Mouse (Mus musculus) c-Kit-positive CD71-negative TER-119-negative erythroid progenitor cells, embryonic 14.5 days (primary cell): Measurements from ENCODE around the gene Atg14.

Experiments
- DNase-seq: peaks from one replicate; pipeline ENCODE4 v3.0.0-alpha.2; 2013; ENCODE audit warnings: low read depth

The Atg14 gene

DNA sequence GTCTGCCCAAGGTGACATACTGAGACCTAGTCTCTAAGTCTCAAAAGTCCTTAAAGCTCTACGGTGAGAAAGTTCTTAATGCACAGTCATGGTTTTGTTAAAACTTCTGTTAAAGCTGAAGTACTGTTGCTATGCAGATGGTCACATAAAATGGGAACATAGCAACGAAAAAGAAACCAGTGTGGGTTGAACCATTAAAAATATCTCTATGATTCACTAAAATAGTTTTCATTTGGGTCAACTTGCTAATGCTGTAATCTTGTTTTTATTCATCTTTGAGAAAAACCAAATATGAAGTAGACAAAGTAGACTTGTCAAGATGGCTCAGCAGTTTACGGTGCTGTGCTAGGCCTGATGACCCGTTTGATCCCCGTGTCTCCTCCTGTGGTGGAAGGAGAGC lies 63.8 kb downstream of the Atg14 start:
- DNase-seq, result no peak

DNA sequence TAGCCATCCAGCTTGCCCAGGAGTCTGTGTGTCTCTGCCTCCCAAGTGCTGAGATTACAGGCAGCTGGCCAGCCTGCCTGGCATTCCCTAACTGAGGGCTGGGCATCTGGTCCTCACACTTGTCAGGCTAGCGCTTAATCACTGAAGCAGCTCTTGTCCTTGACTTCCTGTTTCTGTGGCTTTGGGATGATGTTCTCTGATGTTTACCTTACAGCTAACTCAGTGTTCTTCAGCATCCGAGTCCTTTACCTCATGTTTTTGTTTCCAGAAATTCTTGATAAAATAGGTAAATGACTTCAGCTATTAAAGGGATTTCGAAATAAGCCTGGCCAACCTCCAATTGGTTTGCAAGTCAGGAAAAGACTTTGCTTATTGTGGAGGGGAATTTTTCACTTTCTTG lies 66.4 kb downstream of the Atg14 start:
- DNase-seq, result no peak

DNA sequence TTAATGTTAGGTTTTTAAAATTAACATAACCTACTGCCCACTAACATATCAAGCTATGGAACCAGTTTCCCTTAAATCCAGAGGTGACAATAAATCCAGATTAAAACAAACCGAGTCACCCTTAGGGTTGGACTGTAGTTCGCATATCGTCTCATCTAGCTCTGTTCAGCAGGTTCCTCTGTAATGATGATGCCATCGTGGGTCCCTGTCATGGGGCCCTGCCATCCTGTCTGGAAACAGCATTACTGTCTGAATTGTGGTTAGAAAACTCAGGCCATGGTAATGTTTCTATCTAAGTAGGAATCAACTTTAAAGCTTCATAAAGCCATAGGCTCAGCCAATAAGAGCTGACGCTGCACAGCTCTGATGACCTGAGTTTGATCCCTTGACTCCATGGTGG lies 71.8 kb downstream of the Atg14 start:
- DNase-seq, result no peak

GRCm38 (mm10) chr14:47497166-47497565 lies 73.3 kb downstream of the Atg14 start:
- no peak for DNase-seq

DNA sequence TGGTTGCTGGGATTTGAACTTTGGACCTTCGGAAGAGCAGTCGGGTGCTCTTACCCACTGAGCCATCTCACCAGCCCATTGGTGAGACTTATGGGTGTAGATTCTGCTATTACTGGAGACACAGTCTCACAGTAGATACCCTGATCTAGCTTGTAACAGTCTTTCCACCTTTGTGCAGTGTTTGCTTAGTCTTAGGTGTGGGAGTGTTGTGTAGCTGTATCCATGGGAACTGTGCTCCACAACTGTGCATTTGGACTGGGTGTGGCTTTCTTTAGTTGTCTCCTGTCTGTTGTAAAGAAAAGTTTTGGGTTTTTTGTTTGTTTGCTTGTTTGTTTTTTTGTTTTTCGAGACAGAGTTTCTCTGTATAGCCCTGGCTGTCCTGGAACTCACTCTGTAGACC lies 74.5 kb downstream of the Atg14 start:
- DNase-seq, result no peak

DNA sequence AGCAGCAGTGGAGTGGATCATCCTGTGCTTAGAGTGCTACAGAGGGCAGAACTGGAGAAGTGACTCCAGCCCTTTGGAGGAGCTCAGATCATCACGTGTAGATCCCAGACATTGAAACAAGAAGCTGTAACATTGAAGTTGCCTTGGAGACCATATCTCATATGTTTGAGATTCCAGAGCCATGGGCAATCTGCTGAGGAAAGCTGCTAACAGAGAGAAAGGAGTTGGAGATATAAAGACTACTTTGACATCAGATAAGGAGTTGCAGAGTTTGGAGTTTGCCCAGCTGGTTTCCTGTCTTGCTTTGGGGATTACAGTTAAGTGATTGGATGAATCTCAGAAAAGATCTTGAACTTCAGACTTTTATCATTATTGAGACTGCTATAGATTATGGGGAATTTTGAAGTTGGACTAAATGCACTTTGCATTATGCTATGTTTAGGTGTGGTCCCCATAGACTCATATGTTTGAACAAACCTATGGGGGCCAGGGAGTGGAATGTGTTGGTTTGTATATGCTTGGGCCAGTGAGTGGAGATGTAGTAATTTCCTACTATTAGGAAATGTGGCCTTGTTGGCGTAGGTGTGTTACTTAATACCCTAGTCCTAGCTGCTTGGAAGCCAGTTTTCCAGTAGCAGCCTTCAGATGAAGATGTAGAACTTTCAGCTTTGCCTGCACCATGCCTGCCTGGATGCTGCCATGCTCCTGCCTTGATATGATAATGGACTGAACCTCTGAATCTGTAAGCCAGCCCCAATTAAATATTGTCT lies 76.7 kb downstream of the Atg14 start:
- DNase-seq, result no peak
